Mouse (Mus musculus) adrenal gland, postnatal 36 days (tissue): ENCODE measurements around the gene A530032D15Rik. TPM values are rescaled to one million over a fixed set of nuclear protein-coding genes. Genes with fewer than 3 reads are reported as not detected.
"Not testable (repeated sequence)": the region's sequence is repeated elsewhere in the genome, so short reads cannot be mapped to it uniquely, and the experiment has no call there.

Source experiments
- DNase-seq, 2 experiments: peaks; one replicate each; pipeline ENCODE4 v3.0.0; 2021; ENCODE audit warnings: mixed read lengths in 1 of 2
- total RNA-seq, 2 experiments: library from RNA; stranded (reverse); gene quantifications; 2 replicates each; pipeline ENCODE4 v1.2.3; 2021

Gene A530032D15Rik
- total RNA-seq, 2 experiments from 2014 or later: 0.95 TPM; not detected in 1

GRCm38 (mm10) chr1:85035801-85036200 lies 73.9 kb downstream of the A530032D15Rik start:
- not testable (repeated sequence) for DNase-seq

- not testable (repeated sequence) for DNase-seq
These were observed 75.3 kb downstream of the A530032D15Rik start for GRCm38 (mm10) chr1:85034394-85034793.

- DNase-seq: not testable (repeated sequence)
These were observed 76.0 kb downstream of the A530032D15Rik start for GRCm38 (mm10) chr1:85033616-85034015.

Other genes starting within 250 kb of the A530032D15Rik start
- 1 to 10 TPM; 3.6 to 4.1 TPM for gene Slc16a14, start 174.7 kb downstream of the A530032D15Rik start, total RNA-seq
- gene Gm10553, start 9.7 kb downstream of the A530032D15Rik start, total RNA-seq: not detected
- under 1 TPM; 0.53 to 0.60 TPM for gene C130026I21Rik, start 160.7 kb upstream of the A530032D15Rik start, total RNA-seq